Mouse (Mus musculus): ENCODE measurements around the gene Otof.
A peak's percentile ranks its signal among the peaks of the same experiment; 100 is the strongest.

The Otof gene

DNA sequence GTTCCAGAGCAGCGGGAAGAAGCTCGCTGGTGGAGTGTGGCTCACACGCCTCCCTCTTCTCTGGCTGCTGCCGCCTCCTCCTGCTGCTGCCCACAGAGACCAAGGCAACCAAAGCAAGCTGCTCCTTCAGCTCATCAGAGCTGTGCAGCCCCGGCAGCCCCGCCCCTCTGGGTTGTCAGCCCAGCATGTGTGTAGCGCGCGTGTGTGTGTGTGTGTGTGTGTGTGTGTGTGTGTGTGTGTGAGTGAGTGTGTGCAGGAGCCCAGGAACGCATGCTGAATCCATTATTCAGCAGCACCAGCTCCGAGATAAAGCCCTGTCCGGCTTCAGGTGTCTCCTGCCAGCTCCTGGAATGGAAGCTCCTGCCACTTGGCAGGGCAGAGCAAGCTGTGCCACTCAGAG lies at the start of gene Otof:
Gene Otof, minus strand, starts transcription at position 112 of the 400 bp plus-strand sequence.
- DNase-seq: no peak

GRCm38 (mm10) chr5:30497299-30497698 lies 35.6 kb upstream of the Otof start:
- DNase-seq: no peak

DNA sequence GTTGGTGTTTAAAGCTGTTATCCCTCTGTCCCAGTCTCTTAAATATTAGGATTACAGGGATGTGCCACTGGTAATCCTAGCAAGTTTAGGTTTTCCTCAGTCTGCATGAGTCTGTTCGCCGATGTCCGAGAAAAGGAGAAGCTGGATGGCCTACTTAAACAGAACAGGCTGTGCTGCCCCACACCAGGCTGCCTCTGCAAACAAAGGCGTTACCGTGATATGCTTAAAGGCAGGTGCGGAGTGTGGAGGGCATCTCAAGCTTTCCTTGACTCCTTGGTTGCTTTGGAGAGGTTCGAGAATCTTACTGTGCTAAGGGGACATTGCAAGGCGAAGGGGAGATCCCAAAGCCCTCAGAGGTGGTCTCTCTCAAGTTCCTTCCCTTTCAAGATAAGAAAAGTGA lies 35.1 kb upstream of the Otof start:
- DNase-seq: no peak

GRCm38 (mm10) chr5:30495288-30495687 lies 33.6 kb upstream of the Otof start:
- no peak for DNase-seq

DNA sequence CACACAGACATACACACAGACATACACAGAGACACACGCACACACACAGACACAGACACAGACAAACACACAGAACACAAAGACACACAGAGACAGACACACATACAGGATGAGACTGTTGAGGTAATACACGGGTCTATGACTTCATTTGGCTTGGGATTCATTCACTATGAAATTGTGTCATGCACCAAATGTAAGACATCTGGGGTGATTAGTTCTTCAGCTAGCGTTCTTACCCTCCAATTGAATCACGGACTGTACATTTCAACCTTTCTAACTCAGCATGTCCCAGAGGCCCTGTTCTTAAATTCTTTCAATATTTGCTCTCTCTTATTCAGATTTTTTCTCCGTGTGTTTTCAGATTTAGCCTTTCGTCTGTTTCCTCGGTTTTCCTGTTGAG lies 32.9 kb upstream of the Otof start:
- no peak for DNase-seq

DNA sequence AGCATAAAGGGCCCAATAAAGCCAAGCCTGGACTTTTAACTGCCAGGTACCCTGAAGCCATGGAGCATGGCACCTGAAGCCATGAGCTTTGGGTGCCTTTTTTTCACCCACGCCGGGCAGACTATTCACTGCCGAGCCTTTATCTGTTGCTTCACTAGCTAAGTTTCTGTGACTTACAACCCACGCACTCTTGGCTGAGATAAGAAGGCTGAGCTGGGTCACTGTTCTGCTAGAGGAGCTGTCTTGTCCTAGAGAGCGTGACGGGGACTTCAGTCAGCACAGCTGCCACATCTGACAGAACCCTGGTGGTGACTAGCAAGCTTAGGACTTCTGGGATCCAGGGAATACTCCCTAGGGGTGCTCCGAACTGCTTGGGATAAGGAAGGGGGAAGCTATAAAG lies 32.0 kb upstream of the Otof start:
- DNase-seq: no peak

- no peak for DNase-seq
These were observed 29.1 kb upstream of the Otof start for GRCm38 (mm10) chr5:30490845-30491244.

DNA sequence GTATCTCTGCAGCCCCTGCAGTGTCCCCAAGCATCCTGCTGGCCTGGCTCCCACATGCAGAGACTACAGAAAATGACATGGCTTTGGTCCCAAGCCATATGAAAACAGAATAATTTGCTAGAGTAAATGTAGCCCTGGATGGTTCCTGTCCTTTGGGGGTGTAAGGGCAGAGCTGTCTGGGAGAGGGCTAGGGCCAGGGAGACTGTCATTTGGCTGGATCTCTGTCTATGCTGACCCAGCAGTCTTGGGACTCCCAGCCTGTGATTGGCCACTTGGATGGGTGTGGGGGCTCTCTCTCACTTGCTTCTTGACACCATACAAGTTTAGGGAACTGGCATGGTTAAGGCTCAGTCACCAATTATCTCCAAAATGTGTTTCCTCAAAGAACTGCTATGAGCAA lies 28.5 kb upstream of the Otof start:
- DNase-seq: peak; percentile 4

DNA sequence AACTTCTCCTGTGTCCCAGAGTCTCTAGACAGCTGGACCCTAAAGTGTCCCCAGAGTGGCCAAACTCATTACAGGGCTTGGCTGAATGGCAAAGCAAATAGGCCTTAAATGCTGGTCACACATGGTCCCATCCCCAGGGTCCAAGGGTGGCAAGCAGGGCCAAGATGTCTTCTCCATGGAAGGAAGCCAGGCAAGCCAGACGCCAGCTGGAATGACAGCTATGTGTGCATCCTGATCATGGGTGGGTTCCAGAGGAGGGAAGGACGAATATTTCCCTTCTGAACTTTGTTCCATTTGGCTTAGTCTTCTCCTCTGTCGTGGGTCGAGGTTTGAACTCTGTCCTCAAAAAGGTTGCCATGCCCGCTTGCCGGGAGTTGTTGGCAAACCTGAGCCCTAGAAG lies 23.4 kb upstream of the Otof start:
- peak; percentile 74 for DNase-seq

- DNase-seq: no peak
These were observed 22.9 kb upstream of the Otof start for GRCm38 (mm10) chr5:30484591-30484990.

DNA sequence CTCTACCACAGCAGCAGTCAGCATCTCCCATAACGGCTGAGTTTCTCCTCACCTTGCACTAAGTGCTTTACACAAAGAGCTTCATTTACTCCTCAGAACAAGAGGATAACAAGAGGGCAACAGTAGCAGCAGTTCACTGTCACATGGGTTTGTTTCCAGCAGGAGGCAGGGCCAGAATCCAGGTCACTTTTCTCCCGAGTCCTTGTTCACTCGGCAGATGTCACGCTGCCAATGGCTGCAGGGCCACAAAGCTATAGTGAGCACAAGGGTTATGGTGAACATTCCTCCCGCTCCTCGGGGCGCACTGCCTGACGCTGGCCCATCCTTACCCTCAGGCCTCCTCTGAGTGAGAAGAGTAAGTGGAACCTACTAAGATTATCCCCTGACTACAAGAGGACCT lies 21.8 kb upstream of the Otof start:
- no peak for DNase-seq

- peak; percentile 81 for DNase-seq
These were observed 20.6 kb upstream of the Otof start for GRCm38 (mm10) chr5:30482319-30482718.

DNA sequence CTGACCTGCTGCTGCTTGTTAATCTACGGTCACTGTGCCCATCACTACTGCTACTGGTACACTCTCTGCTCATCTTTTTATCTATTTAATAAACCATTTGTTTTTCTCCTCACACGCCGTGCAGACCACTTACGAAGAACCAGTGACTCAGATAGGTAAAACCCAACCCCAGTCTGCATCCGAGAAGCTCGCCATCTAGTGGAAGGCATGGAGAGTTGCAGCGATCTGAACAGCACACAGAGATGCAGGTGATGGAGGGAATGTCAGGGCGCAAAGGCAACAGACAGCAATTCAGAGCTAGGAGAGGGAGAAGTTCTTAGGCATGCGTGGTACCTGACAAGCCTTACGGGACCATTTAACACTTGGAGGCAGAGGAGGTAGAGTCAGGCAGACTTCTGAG lies 14.8 kb upstream of the Otof start:
- peak; percentile 14 for DNase-seq

DNA sequence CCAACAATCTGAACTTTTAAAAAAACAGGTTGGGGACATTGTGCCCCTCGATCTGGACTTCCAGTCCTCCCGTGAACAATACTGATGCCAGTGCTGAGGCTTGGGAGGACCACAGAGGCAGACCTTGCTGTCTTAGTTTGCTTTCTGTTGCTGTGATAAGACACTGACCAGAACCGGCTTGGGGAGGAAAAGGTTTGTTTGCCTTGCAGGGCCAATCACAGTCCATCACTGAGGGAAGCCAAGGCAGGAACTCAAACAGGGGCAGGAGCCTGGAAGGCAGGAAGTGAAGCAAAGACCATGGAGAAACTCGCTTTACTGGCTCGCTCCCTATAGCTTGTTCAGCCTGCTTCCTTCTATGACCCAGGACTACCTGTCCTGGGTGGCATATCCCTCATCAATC lies 10.4 kb upstream of the Otof start:
- no peak for DNase-seq

DNA sequence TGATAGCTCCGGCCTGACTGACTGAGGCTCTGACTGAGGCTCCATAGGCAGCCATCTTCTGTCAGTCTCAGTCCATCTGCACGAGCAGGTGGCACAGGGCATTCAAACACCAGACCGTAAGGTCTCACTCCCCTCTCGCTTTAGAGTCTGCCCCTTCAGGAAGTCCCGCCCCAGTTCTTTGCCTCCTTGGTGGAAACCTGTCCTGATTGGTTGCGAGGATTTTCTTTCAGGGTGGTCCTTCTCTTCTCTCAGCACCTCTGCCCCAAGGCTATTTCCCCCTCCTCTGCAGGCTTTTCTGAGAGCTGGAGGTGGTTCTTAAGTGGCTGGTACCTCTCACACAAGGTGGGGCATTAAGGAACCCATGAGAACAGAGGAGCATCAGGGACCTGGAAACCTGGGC lies 8.7 kb upstream of the Otof start:
- DNase-seq: no peak

- DNase-seq: no peak
These were observed 4.6 kb upstream of the Otof start for GRCm38 (mm10) chr5:30466315-30466714.

DNA sequence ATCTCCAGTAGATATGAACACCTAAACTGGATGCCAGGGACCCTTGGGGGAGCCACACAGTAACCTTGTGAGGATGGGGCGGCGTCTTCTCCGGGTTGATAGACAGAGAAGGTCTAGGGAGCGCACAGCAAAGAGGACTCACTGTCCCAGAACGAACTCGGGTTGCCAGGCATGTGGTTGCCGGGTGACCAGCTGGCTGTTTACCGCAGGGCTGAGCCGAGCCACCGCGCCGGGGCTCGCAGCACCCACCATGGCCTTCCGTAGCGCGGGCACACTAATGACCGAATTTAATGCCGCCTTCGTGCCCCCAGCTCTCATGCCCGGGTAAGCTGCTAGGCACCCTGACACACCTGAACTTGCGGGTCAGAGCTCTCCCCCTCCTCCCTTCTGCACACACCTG lies 4.1 kb upstream of the Otof start, which contains the start of gene 1700001C02Rik:
Gene 1700001C02Rik, plus strand, starts transcription at position 187 of the 400 bp plus-strand sequence.
- no peak for DNase-seq

GRCm38 (mm10) chr5:30460155-30460554 lies 1.6 kb downstream of the Otof start:
- no peak for DNase-seq

DNA sequence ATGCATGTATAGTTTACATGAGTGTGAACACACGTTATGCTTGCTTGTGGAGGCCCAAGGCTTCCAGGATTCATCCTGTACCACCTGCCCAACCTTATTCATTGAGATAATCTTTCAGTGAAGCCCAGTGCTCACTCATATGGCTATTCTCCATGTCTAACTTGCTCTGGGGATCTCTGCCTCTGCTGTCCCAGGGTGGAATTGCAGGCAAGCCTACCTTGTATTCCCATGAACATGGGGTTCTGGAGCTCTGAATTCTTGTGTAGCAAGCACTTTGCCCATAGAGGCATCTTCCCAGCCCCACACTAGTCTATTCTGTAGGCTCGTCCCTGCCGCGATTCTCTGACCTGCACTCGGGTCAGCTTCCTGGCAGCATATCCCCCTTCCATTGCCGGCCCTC lies 5.7 kb downstream of the Otof start:
- DNase-seq: no peak

- no peak for DNase-seq
These were observed 17.3 kb downstream of the Otof start for GRCm38 (mm10) chr5:30444327-30444895.

- no peak for DNase-seq
These were observed 19.5 kb downstream of the Otof start for GRCm38 (mm10) chr5:30442196-30442595.

GRCm38 (mm10) chr5:30440308-30440906 lies 21.3 kb downstream of the Otof start:
- DNase-seq: no peak

DNA sequence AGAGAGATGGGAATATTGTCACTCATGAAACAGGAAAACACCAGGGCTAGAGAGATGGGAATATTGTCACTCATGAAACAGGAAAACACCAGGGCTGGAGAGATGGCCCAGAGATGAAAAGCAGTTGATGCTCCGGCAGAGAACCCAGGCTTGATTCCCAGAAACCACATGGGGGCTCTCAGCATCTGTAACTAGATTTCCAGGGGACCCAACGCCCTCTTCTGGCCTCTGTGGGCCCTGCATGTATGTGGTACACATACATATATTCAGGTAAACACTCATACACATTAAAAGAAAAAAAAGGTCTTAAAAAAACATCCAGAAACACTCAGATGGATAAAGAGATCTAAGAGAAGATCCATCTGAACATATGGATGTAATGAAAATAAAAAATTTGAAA lies 22.8 kb downstream of the Otof start:
- no peak for DNase-seq

DNA sequence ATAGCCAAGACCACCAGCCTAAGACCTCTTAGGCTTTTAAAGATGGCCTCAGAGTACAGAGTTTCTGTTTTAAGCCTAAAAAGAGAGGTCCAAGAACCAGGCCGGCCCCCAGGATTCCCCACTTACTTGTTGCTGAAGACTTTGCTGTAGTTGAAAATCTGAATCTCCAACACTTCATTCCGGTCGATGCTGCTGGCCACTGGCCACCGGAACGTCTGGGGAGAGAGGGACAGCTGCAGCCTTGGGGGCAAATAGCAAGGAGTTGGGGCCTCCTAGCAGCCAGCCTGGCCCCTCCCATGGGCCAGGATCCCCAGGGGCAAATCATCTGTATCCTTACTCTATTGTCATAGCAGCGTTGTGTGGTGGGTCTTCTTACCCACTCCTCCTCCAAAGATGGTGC lies 34.3 kb downstream of the Otof start:
- no peak for DNase-seq

- peak; percentile 41 for DNase-seq
These were observed 38.0 kb downstream of the Otof start for GRCm38 (mm10) chr5:30423572-30424244.

Data from kidney, postnatal 14 days (tissue).